Mouse (Mus musculus) layer of hippocampus, adult 8-10 months (tissue): Measurements from ENCODE around the gene C2cd4a. TPM values are rescaled to one million over a fixed set of nuclear protein-coding genes. Genes with fewer than 3 reads are reported as not detected.

Source experiments
- DNase-seq, 2 experiments: peaks; one replicate each; pipeline ENCODE4 v3.0.0; 2022; ENCODE audit warnings: low spot score in 2 of 2
- total RNA-seq, 4 experiments: library from RNA; stranded (reverse); gene quantifications; 2 replicates each; pipeline ENCODE4 v1.2.4; 2022

C2cd4a gene
- total RNA-seq, 4 experiments from 2014 or later: 0.93 to 3.2 (median 2.2) TPM

GRCm38 (mm10) chr9:67834535-67834934 lies 2.4 kb upstream of the C2cd4a start:
- DNase-seq: no peak

GRCm38 (mm10) chr9:67831359-67832045 lies 628 bp downstream of the C2cd4a start:
- DNase-seq: no peak

GRCm38 (mm10) chr9:67830411-67831358 lies 1.4 kb downstream of the C2cd4a start:
- DNase-seq: peak in 1 of 2 experiments; percentile 50

DNA sequence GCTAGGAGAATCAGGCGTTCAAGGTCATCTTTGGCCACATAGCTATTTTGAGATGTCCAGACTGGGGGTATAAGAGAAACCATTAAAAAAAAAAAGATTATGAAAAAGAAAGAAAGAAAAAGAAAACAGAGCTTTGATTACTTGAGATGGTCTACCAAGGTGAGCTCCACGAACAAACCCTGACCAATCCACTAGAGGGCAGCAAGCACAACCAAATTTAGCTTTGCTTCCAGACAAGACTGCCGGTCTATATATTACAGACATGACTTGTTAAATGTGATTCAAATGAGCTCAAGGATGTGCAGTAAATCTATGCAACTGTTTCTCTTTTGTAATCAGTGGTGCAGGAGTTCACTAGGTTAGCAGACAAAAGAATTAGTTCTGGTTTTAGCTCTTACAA lies 3.9 kb downstream of the C2cd4a start:
- DNase-seq: peak in 1 of 2 experiments; percentile 58

GRCm38 (mm10) chr9:67825527-67825926 lies 6.6 kb downstream of the C2cd4a start:
- no peak for DNase-seq

DNA sequence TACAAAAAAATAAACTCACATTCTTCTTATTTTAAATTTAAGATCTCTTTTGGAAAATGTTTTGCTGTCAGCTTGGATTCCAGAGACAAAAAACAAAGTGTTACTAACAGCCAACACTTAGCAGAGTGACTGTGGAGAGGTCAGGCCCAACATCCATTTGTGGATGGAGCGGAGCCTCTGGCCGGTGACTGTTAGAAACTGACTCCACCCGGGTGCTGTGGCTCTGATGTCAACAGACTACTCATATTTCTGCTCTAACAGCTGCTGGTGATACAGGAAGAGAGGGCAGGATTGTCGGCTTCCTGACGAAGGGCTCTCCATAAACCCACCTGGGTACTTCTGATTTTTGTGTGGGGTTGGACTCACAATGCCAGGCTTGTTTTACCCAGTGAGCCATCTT lies 9.0 kb downstream of the C2cd4a start:
- no peak for DNase-seq

GRCm38 (mm10) chr9:67818668-67818950 lies 13.5 kb downstream of the C2cd4a start:
- no peak for DNase-seq

DNA sequence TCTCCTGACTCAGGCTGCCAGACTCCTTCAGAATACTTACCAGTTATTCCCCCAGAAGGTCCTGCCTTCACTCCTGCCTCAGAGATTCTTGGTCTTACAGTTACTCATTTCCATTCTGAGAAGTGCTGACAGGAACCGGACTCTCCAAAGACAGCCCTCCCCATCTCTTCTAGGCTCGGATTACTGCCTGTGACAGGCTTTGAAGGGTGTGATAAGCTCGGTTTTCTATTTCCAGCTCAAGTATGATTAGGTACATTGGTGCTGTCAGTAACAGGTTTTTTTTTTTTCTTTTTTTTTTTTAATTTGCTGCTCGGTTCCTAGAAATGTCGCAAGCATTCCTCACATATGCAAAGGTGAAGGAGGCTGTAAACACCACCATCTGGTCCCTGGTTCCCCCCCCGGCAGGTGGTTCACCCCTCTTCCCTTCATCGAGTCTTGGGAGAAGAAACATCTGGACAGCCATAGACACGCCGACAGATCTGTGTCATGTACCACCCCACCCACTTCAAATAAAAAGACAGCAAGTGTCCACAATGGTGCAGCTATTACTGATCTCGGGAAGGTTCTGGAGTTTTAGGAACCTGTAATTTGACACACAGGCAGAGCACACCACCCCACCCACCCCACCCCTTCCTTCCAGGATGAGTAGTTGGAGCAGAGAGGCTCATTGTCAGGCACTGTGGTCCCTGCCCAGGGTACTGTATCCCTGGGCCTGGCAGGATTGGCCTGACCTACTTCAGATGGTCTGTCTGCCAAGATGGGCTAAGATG lies 14.0 kb downstream of the C2cd4a start:
- DNase-seq: no peak

DNA sequence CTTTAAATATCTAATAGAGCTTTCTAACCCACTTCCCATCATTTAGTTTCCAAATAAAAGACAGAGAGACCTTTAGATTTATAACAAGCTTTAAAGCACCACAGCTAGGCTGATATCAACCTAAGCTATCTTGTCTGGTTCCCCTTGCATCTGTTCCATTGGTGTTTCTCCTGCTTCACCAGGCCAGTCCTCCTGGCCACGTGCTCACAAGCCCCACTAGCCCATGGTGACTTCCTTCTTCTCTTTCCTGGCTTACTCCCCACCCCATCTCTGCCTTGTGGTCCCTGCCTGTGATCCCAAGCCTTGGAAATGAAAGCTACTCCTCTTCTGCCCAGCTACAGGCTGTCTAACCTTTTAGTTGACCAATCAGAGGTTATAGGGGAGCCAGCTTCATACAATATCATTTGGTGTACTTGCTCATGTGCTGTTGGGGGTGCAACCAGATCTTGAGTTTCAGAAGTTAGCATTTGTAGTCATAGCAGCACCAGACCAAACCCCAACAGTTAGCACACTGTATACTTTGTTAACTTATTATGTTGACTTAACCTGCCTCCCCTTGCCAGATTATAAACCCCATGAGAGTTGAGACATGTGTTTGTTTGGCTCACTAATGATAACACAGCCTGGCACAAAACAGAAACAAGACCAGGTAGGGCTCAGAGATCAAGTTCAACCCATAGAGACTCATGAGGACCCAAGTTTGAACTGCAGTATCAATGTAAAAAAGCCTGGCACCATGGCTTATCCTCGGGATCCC lies 15.8 kb downstream of the C2cd4a start:
- no peak for DNase-seq

GRCm38 (mm10) chr9:67813665-67814337 lies 18.3 kb downstream of the C2cd4a start:
- DNase-seq: no peak

DNA sequence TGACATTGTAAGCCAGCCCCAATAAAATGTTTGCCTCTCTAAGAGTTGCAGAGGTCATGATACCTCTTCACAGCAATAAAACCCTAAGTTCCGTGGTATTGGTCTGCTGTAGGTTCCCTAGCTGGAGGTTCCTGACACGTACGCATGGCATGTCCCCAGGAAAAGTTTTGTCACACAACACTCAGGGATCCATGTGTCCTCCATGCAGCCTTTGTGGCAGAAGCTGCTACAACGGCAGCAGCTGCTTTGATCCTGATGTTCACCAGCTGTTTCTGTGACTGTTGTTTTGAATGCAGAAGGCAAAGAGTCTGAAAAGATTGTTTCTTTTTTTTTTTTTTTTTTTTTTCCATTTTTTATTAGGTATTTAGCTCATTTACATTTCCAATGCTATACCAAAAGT lies 19.0 kb downstream of the C2cd4a start:
- no peak for DNase-seq

DNA sequence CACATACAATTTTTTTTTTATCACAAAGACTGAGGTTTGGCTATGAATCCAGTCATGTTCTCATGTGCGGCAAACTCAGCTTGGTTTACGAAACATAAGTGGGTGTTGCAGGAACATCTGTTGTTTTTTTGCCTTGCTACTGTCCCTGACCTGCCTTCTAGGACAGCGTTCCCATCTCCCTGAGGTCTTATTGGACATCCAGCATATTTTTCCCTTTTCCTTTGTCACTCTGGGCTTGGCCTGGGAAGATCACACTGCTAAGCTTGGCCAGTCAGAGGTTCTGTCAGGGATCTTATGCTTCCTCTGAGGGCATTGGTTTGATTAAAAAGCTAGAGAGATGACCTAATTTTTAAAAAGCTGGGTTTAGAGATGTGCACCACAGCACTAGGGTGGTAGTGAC lies 21.0 kb downstream of the C2cd4a start:
- no peak for DNase-seq

GRCm38 (mm10) chr9:67810527-67810926 lies 21.6 kb downstream of the C2cd4a start:
- DNase-seq: no peak

DNA sequence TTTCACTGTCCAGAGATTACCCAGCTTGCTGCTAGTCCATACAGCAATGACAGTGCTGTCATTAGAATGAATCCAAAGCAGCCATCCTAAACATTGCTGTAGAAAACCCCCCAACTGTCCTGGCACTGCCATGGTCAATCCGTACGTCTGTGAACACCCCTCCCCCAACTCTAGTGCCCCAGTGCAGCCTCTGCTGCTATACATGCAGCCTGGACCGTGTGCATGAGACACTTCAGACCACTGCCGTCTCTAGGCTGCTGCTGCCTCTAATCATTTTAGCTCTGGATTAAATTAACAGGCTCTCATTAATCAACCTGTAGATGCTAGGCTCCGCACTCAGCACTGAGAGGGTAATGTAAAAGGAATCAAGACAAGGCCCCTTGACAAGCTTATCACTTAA lies 25.1 kb downstream of the C2cd4a start:
- DNase-seq: no peak

GRCm38 (mm10) chr9:67802241-67802640 lies 29.9 kb downstream of the C2cd4a start:
- peak; percentile 34 to 62 for DNase-seq

DNA sequence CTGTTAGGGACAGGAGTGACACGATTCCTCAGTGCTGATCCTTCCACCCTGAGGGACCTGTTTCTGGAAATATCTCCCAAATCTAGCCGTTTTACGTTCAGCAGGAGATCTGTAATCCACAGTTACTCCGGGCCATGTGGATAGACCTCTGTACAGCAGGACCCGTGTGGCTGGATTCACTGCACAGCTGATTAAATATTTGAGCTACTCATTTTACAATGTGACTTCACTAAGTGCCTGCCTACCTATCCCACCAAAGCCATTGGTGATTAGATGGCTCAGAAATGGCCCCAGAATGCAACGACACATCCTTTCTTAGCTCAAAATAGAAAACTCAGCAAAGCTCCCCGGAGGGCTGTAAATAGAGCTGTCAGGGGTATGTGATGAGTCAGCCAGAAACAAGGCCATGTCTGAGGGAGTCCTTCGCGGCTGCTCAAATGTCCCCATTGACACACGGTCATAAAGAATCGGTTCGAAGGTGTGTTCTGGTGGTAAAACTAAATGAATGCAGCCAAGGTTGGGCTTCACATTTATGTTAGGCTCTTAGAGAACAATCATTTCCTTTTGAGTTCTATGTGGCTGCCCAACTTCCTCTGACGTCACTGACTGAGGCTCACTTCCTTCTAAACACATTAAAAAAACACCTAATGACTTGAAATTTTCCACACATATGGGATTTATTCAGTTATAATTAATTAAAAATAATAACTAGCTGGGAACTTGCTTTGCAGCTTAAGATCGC lies 32.9 kb downstream of the C2cd4a start:
- DNase-seq: no peak

- DNase-seq: peak; percentile 77
Observed at GRCm38 (mm10) chr9:67795205-67795675, 36.9 kb downstream of the C2cd4a start.

DNA sequence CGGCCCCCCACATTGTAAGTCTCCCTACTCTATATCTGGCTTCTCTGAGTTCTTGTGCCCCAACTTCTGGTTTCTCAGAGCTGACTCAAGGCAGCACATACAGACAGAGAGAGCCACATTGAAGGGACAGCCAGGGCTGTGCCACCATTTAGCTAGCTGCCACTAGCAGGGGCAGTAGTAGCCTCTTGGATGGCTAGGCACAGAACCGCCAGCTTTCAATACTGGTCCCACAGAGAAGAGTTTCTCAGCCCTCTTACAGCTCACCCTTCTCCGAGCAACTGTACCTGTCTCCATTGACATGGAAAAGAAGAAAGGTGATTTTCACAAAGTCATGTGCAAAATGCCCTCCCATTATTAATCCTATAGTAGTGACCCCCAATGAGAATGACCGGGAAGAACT lies 37.5 kb downstream of the C2cd4a start:
- no peak for DNase-seq

DNA sequence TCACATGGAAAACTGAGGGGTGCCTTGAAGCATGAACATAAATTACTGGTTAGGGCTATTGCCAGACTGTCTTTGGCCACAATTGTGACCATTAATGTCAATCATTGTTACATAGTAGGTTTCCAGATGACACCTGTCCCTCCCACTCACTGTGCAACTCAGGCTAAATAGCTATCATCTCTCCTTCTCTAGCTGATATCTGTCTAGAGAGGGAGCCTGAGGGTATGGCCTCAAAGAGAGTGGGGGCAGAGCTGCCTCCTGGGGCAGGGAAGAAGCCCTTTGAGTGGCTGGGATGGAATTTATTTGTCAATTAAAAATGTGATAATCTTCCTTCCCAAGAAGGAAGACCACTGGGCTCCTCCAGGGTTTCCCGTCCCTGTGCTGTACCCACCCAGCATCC lies 37.9 kb downstream of the C2cd4a start:
- no peak for DNase-seq

DNA sequence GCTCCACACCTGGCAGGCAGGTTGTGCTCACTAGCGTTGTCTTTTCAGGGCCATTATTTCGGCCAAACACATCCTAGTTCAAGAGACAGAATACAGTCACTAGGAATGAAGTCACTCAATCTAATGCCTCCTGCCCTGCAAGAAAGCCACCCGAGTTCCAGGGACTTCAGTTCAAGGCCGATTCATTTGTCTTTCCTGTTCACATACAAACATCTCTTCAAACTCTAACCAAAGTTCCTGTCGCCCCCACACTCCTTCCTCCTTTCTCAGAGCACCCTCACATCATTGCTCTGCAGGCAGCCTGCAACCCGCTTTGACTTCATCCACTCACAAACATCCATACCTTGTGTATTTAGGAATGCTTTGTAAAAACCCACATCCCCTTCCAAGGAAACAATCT lies 38.6 kb downstream of the C2cd4a start:
- DNase-seq: no peak
